Mouse (Mus musculus): ENCODE data around the gene Gm10392. TPM values are rescaled to one million over a fixed set of nuclear protein-coding genes. Genes with fewer than 3 reads are reported as not detected.

Gene Gm10392
- polyA plus RNA-seq, 1 experiment from 2014 or later: not detected

DNA sequence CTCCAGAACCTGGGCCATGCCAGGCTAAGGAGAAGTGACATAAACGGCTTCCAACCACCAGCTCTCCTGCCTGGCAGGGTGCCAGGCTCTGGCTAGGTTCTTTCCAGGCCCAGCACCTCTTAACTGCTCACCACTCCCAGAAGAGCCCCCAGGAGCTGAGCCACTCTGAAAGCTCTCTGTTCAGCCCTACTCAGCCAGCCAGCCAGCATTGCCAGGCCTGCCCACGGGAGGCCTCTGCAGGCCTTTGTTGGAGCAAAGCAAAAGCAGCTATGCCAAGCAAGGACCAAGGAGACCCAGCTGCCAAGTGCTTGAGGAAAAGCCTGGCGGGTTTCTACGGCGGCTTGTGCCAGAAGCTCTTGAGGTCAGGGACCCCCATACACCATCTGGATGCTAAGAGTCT lies 32.2 kb downstream of the Gm10392 start:
- no peak overlapping the region for H3K4me3 ChIP-seq (ENCODE audit: low read depth, low read length)
- H3K4me2 ChIP-seq (ENCODE audit: low read depth, low read length): no peak overlapping the region

DNA sequence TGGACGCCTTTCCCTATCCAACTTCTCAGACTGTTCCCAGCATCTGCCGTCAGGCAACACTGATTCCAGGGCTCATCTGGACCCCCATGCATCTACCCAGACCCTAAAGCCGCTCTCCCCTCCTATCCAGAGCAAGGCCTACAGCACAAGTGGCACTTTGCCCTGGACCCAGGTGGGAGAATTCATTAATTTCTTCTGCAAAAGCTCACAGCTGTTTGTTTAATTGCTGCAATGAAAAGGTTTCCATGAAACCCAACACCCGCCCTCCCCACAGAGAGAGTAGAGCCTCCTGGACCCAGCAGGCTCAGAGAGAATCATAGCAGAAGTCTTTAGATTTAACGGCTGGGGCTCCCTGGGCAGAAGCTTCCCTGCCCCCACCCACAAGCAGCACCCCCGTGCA lies 33.8 kb downstream of the Gm10392 start:
- Histone ChIP-seq H3K4me3 (ENCODE audit: low read depth, low read length) (no peak overlapping the region), H3K4me1 (ENCODE audit: control insufficient read depth, insufficient read depth, low read length) (no peaks in the 10 kb centered on the region; the same call in 1 of the 2 replicates), H3K4me2 (ENCODE audit: low read depth, low read length) (no peak overlapping the region), H3K36me3 (replicated peaks; ENCODE audit: control insufficient read depth, insufficient read depth, low read depth, low read length) (no peaks in the 10 kb centered on the region), H3K27me3 (ENCODE audit: control insufficient read depth, insufficient read depth, low read length) (no peaks in the 10 kb centered on the region), H3K9me3 (replicated peaks; ENCODE audit: control insufficient read depth, low read length) (no peaks in the 10 kb centered on the region), H3K9ac (replicated peaks; ENCODE audit: low read length) (no peak overlapping the region), H3K27ac (replicated peaks; ENCODE audit: low read depth, low read length) (no peak overlapping the region)
- DNase-seq (ENCODE audit: low spot score): no peak
- ATAC-seq (replicated peaks; ENCODE audit: insufficient number of reproducible peaks, low FRiP score, low TSS enrichment, low read depth): no peak
- 52% methylated on average over 6 of the region's 6 CpGs for WGBS

More for the DNA sequence above, 32.2 kb downstream of the Gm10392 start:
- H3K9me3 ChIP-seq (replicated peaks; ENCODE audit: control insufficient read depth, low read length): no peaks in the 10 kb centered on the region
- WGBS: 82% methylated on average over 5 of the region's 5 CpGs
- no peak overlapping the region for H3K27ac ChIP-seq (replicated peaks; ENCODE audit: low read depth, low read length)
- ATAC-seq (replicated peaks; ENCODE audit: insufficient number of reproducible peaks, low FRiP score, low TSS enrichment, low read depth) (no peak), DNase-seq (ENCODE audit: low spot score) (no peak)
- H3K4me1 ChIP-seq (ENCODE audit: control insufficient read depth, insufficient read depth, low read length): peaks cover 2% of the 10 kb centered on the region; the same call in 1 of the 2 replicates
- no peaks in the 10 kb centered on the region for H3K27me3 ChIP-seq (ENCODE audit: control insufficient read depth, insufficient read depth, low read length)
- no peak overlapping the region for H3K9ac ChIP-seq (replicated peaks; ENCODE audit: low read length)
- no peaks in the 10 kb centered on the region for H3K36me3 ChIP-seq (replicated peaks; ENCODE audit: control insufficient read depth, insufficient read depth, low read depth, low read length)

DNA sequence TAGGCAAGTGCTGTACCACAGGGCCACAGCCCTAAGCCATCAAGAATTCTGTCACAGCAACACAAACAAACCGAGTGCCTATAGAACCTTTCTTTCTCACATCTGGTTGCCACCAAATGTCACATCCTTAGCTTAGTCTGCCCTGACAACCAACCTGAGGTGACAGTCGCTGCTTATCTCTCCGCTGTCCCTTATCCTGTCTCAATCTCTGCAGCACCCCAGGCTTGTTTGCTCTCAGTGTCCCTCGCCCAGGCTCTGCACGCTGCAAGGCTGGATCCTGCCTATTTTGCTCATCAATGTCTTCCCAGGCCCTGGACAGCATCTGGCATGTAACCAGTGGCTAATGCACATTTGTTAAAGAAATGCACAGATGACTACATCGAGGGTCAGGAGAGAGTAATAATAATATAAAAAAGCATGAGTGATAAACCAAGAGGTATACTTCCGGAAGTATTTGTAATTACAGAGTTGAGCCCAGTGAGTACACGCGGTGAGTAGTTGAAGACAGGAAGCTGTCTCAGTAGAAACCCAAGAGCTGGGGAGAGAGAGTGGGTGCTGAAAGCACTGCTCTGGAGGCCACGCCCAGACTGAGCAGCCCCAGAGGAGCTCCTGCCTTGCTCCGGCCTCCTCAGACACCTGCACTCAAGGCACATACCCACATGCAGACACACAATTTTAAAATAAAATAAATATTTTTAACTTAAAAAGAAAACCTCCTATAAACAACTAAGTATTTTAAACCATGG lies 35.3 kb downstream of the Gm10392 start:
- H3K9me3 ChIP-seq (replicated peaks; ENCODE audit: control insufficient read depth, low read length): no peaks in the 10 kb centered on the region
- no peak overlapping the region for H3K4me3 ChIP-seq (ENCODE audit: low read depth, low read length)
- DNase-seq (ENCODE audit: low spot score): no peak
- H3K9ac ChIP-seq (replicated peaks; ENCODE audit: low read length): no peak overlapping the region
- ATAC-seq (replicated peaks; ENCODE audit: insufficient number of reproducible peaks, low FRiP score, low TSS enrichment, low read depth): no peak
- H3K4me1 ChIP-seq (ENCODE audit: control insufficient read depth, insufficient read depth, low read length): no peaks in the 10 kb centered on the region; the same call in 1 of the 2 replicates
- WGBS: 67% methylated on average over 11 of the region's 11 CpGs
- H3K36me3 ChIP-seq (replicated peaks; ENCODE audit: control insufficient read depth, insufficient read depth, low read depth, low read length): no peaks in the 10 kb centered on the region
- no peak overlapping the region for H3K4me2 ChIP-seq (ENCODE audit: low read depth, low read length)
- H3K27ac ChIP-seq (replicated peaks; ENCODE audit: low read depth, low read length): no peak overlapping the region
- no peaks in the 10 kb centered on the region for H3K27me3 ChIP-seq (ENCODE audit: control insufficient read depth, insufficient read depth, low read length)

DNA sequence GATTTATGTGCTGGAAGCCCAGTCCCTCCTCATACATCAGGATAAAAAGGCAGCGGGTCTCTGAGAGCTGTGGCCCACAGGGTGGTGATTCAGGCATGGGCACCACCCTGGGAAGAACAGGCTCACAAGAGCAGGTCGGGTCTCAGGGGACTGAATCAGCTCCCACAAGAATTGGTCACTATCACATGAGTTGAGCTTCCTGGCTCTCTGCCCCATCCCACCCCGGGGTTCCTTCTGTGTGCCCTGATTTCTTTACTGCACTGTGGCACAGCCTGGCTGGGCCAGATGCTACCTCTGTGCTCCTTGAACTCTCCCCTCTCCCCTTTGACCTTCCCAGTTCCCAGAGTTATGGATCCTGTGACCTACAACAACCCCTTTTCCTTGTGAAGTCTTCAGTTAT lies 36.0 kb downstream of the Gm10392 start:
- Histone ChIP-seq H3K4me1 (ENCODE audit: control insufficient read depth, insufficient read depth, low read length) (no peaks in the 10 kb centered on the region), H3K27ac (replicated peaks; ENCODE audit: low read depth, low read length) (no peak overlapping the region), H3K27me3 (ENCODE audit: control insufficient read depth, insufficient read depth, low read length) (no peaks in the 10 kb centered on the region), H3K9ac (replicated peaks; ENCODE audit: low read length) (no peak overlapping the region), H3K9me3 (replicated peaks; ENCODE audit: control insufficient read depth, low read length) (no peaks in the 10 kb centered on the region), H3K4me3 (ENCODE audit: low read depth, low read length) (no peak overlapping the region), H3K36me3 (replicated peaks; ENCODE audit: control insufficient read depth, insufficient read depth, low read depth, low read length) (no peaks in the 10 kb centered on the region), H3K4me2 (ENCODE audit: low read depth, low read length) (no peak overlapping the region)
- WGBS: 65% methylated on average over 3 of the region's 3 CpGs
- DNase-seq (ENCODE audit: low spot score) (no peak), ATAC-seq (replicated peaks; ENCODE audit: insufficient number of reproducible peaks, low FRiP score, low TSS enrichment, low read depth) (no peak)

DNA sequence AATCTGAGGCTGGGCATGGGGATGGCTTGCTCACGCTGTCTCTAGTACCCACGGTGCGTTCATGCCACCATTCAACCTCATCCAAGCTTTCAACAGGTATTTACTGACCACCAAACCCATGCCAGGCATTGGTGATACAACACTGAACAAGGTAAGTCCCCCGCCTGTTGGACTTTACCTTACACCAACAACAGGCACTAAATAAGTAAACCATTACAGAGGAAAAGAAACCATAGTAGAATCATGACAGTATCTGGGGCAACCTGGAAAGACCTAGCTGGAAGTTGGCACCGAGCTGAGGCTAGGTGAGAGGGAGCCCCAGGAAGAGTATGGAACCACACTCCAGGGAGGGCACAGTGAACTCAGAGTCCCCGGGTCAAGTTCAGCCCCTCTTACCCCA lies 42.1 kb downstream of the Gm10392 start:
- H3K4me1 ChIP-seq (ENCODE audit: control insufficient read depth, insufficient read depth, low read length): no peaks in the 10 kb centered on the region
- ATAC-seq (replicated peaks; ENCODE audit: insufficient number of reproducible peaks, low FRiP score, low TSS enrichment, low read depth) (no peak), DNase-seq (ENCODE audit: low spot score) (no peak)
- WGBS: 97% methylated on average over 6 of the region's 6 CpGs
- H3K27me3 ChIP-seq (ENCODE audit: control insufficient read depth, insufficient read depth, low read length): no peaks in the 10 kb centered on the region
- no peak overlapping the region for H3K9ac ChIP-seq (replicated peaks; ENCODE audit: low read length)
- H3K4me3 ChIP-seq (ENCODE audit: low read depth, low read length): no peak overlapping the region
- no peak overlapping the region for H3K27ac ChIP-seq (replicated peaks; ENCODE audit: low read depth, low read length)
- H3K4me2 ChIP-seq (ENCODE audit: low read depth, low read length): no peak overlapping the region
- peaks cover 8% of the 10 kb centered on the region for H3K36me3 ChIP-seq (replicated peaks; ENCODE audit: control insufficient read depth, insufficient read depth, low read depth, low read length)
- H3K9me3 ChIP-seq (replicated peaks; ENCODE audit: control insufficient read depth, low read length): no peaks in the 10 kb centered on the region

DNA sequence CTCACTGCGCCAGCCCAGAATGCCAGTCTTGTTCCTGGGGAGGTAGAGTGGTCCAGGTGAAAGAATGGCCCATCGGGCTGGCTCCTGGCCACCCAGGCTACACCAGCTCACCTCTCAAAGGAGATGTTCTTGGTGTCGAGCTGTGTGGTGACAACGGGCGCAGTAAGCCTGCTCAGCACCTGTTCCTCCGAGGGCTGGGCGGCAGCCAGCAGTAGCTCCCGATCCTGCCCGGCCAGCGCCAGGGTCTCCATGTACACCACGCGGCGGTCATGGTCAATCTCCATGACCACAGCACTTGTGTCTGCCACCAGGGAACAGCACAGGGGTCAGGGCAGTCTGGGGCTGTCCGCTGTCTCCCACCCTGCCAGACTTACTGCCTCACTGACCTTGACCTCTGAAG lies 42.8 kb downstream of the Gm10392 start:
- no peaks in the 10 kb centered on the region for H3K4me1 ChIP-seq (ENCODE audit: control insufficient read depth, insufficient read depth, low read length)
- H3K9me3 ChIP-seq (replicated peaks; ENCODE audit: control insufficient read depth, low read length): no peaks in the 10 kb centered on the region
- H3K27ac ChIP-seq (replicated peaks; ENCODE audit: low read depth, low read length): no peak overlapping the region
- no peak for DNase-seq (ENCODE audit: low spot score)
- 94% methylated on average over 14 of the region's 14 CpGs for WGBS
- no peak for ATAC-seq (replicated peaks; ENCODE audit: insufficient number of reproducible peaks, low FRiP score, low TSS enrichment, low read depth)
- no peak overlapping the region for H3K4me3 ChIP-seq (ENCODE audit: low read depth, low read length)
- peaks cover 8% of the 10 kb centered on the region for H3K36me3 ChIP-seq (replicated peaks; ENCODE audit: control insufficient read depth, insufficient read depth, low read depth, low read length)
- no peak overlapping the region for H3K9ac ChIP-seq (replicated peaks; ENCODE audit: low read length)
- no peak overlapping the region for H3K4me2 ChIP-seq (ENCODE audit: low read depth, low read length)
- H3K27me3 ChIP-seq (ENCODE audit: control insufficient read depth, insufficient read depth, low read length): no peaks in the 10 kb centered on the region

DNA sequence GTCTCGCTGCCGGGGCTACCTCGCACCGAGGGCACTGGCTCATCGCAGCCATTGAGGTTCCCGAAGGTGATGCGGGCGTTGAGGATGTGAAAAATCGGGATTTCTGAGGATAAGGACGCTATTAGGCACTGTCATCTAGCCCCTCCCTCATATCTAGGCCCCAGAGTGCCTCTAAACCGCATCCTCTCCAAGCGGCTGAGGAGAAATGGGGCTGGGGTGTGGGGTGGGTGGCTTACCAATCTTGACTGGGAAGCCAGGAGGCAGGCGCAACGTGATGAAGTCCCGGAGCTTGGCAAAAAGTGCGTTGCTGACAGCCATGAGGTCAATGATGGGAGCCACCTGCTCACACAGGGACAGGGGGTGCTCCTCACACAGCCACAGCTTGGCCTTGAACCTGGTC lies 46.2 kb downstream of the Gm10392 start:
- WGBS: 88% methylated on average over 16 of the region's 16 CpGs
- ATAC-seq (replicated peaks; ENCODE audit: insufficient number of reproducible peaks, low FRiP score, low TSS enrichment, low read depth): no peak

DNA sequence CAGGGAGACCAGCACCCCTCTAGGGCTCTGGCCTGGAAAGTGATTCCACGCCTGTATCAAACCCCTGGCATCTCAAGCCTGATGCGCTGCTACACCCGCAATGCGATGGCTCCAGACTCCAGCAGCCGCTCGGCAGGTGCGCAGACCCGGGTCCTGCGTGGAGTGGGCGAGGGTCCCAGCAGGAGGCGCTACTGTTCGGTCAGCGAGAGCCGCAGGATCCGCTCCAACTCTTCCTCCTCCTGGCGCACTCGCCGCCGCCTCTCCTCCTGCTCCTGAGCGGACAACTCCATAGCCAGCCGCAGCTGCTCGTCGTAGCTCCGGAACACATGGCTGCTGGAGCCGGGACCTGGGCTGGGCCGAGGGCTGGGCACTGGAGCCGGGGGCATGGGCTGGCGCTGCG lies 47.6 kb downstream of the Gm10392 start:
- H3K9me3 ChIP-seq (replicated peaks; ENCODE audit: control insufficient read depth, low read length): no peaks in the 10 kb centered on the region
- H3K36me3 ChIP-seq (replicated peaks; ENCODE audit: control insufficient read depth, insufficient read depth, low read depth, low read length): peaks cover 8% of the 10 kb centered on the region
- H3K4me2 ChIP-seq (ENCODE audit: low read depth, low read length): no peak overlapping the region
- no peak overlapping the region for H3K27ac ChIP-seq (replicated peaks; ENCODE audit: low read depth, low read length)
- no peak overlapping the region for H3K4me3 ChIP-seq (ENCODE audit: low read depth, low read length)
- DNase-seq (ENCODE audit: low spot score) (no peak), ATAC-seq (replicated peaks; ENCODE audit: insufficient number of reproducible peaks, low FRiP score, low TSS enrichment, low read depth) (no peak)
- peaks cover 21% of the 10 kb centered on the region for H3K27me3 ChIP-seq (ENCODE audit: control insufficient read depth, insufficient read depth, low read length)
- no peak overlapping the region for H3K9ac ChIP-seq (replicated peaks; ENCODE audit: low read length)
- WGBS: 70% methylated on average over 29 of the region's 29 CpGs
- H3K4me1 ChIP-seq (ENCODE audit: control insufficient read depth, insufficient read depth, low read length): no peaks in the 10 kb centered on the region; the same call in 1 of the 2 replicates

More for the DNA sequence above, 46.2 kb downstream of the Gm10392 start:
- Histone ChIP-seq H3K36me3 (replicated peaks; ENCODE audit: control insufficient read depth, insufficient read depth, low read depth, low read length) (peaks cover 8% of the 10 kb centered on the region), H3K9me3 (replicated peaks; ENCODE audit: control insufficient read depth, low read length) (no peaks in the 10 kb centered on the region), H3K9ac (replicated peaks; ENCODE audit: low read length) (no peak overlapping the region), H3K27ac (replicated peaks; ENCODE audit: low read depth, low read length) (no peak overlapping the region), H3K27me3 (ENCODE audit: control insufficient read depth, insufficient read depth, low read length) (peaks cover 7% of the 10 kb centered on the region), H3K4me2 (ENCODE audit: low read depth, low read length) (no peak overlapping the region), H3K4me1 (ENCODE audit: control insufficient read depth, insufficient read depth, low read length) (no peaks in the 10 kb centered on the region), H3K4me3 (ENCODE audit: low read depth, low read length) (no peak overlapping the region)
- no peak for DNase-seq (ENCODE audit: low spot score)

All from embryonic facial prominence, embryonic 11.5 days (tissue).